Mouse (Mus musculus) MEL (cell line): ENCODE measurements around the gene Sgpp2.

ENCODE experiments used
- EP300 ChIP-seq, 2 experiments: IDR thresholded peaks; 2 replicates each; pipeline ENCODE4 v1.6.1; 2011; ENCODE audit warnings: improper control_type of control experiment in 2 of 2, low read length in 2 of 2, low read depth in 1 of 2, mild to moderate bottlenecking in 1 of 2
- GATA1 ChIP-seq: IDR thresholded peaks from 2 replicates; pipeline ENCODE4 v1.6.1; 2011; ENCODE audit warnings: low read depth, low read length, improper control_type of control experiment

DNA sequence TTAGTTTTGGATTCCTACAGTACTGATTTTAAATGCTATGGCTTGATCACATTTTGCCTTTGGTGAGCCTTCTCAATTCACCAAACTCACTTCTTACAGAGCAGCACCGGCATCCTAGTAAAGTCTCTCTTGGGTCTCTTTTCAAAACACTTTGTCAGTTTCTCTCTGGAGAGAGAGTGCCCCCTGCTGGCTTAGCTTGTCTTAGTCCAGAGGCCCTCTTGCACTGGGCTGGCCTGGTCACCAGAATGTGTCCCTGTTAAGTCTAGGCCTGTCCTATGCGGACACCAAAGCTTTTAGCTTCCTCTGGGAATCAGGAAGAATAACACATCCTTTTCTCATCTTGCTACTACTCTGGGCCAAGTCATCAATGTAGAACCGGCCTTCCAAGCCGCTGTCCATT lies 109.4 kb downstream of the Sgpp2 start:
- TF ChIP-seq GATA1: no peak
- TF ChIP-seq EP300 (IDR thresholded peaks at IDR 0.05; ENCODE audit: low read depth in 1 of 2, low read length in 2 of 2): no peak
